Mouse (Mus musculus): ENCODE measurements around the gene Slc35e2. TPM values are rescaled to one million over a fixed set of nuclear protein-coding genes. Genes with fewer than 3 reads are reported as not detected.
"Not testable (repeated sequence)": the region's sequence is repeated elsewhere in the genome, so short reads cannot be mapped to it uniquely, and the experiment has no call there.

Gene Slc35e2
- 10 to 100 TPM; 41.5 to 42.5 TPM for total RNA-seq (2021)

- peak; percentile 83 to 99 for DNase-seq (ENCODE audit: extremely low spot score in 1 of 2, low spot score in 1 of 2)
These were observed at the start of gene Slc35e2 for GRCm38 (mm10) chr4:155601091-155601996. Gene Slc35e2 (plus strand): TSS chr4:155601416.

- no peak for DNase-seq (ENCODE audit: extremely low spot score in 1 of 2, low spot score in 1 of 2)
These were observed 48.2 kb upstream of the Slc35e2 start for GRCm38 (mm10) chr4:155552917-155553532.

GRCm38 (mm10) chr4:155554880-155555279 is 46.3 kb upstream of the Slc35e2 start:
- no peak for DNase-seq (ENCODE audit: extremely low spot score in 1 of 2, low spot score in 1 of 2)

- no peak for DNase-seq (ENCODE audit: extremely low spot score in 1 of 2, low spot score in 1 of 2)
These were observed 45.8 kb upstream of the Slc35e2 start for GRCm38 (mm10) chr4:155555464-155555863.

GRCm38 (mm10) chr4:155559454-155559853 is 41.8 kb upstream of the Slc35e2 start:
- no peak for DNase-seq (ENCODE audit: extremely low spot score in 1 of 2, low spot score in 1 of 2)

- DNase-seq (ENCODE audit: extremely low spot score in 1 of 2, low spot score in 1 of 2), result no peak
These were observed 40.3 kb upstream of the Slc35e2 start for GRCm38 (mm10) chr4:155560932-155561331.

GRCm38 (mm10) chr4:155561661-155562442 is 39.4 kb upstream of the Slc35e2 start, which contains the start of gene Nadk:
Gene Nadk (plus strand): TSS chr4:155562378.
- DNase-seq (ENCODE audit: extremely low spot score in 1 of 2, low spot score in 1 of 2), result no peak

- DNase-seq (ENCODE audit: extremely low spot score in 1 of 2, low spot score in 1 of 2), result peak; percentile 23 to 32
These were observed 38.4 kb upstream of the Slc35e2 start for GRCm38 (mm10) chr4:155562725-155563399.

GRCm38 (mm10) chr4:155563400-155564231 is 37.6 kb upstream of the Slc35e2 start:
- peak; percentile 77 to 89 for DNase-seq (ENCODE audit: extremely low spot score in 1 of 2, low spot score in 1 of 2)

GRCm38 (mm10) chr4:155564315-155565069 is 36.7 kb upstream of the Slc35e2 start:
- DNase-seq (ENCODE audit: extremely low spot score in 1 of 2, low spot score in 1 of 2), result no peak

GRCm38 (mm10) chr4:155566555-155566954 is 34.7 kb upstream of the Slc35e2 start:
- DNase-seq (ENCODE audit: extremely low spot score in 1 of 2, low spot score in 1 of 2), result no peak

GRCm38 (mm10) chr4:155568170-155568569 is 33.0 kb upstream of the Slc35e2 start:
- DNase-seq (ENCODE audit: extremely low spot score in 1 of 2, low spot score in 1 of 2), result peak in 1 of 2 experiments; percentile 33

GRCm38 (mm10) chr4:155568632-155569370 is 32.4 kb upstream of the Slc35e2 start:
- no peak for DNase-seq (ENCODE audit: extremely low spot score in 1 of 2, low spot score in 1 of 2)

GRCm38 (mm10) chr4:155569818-155570217 is 31.4 kb upstream of the Slc35e2 start:
- DNase-seq (ENCODE audit: extremely low spot score in 1 of 2, low spot score in 1 of 2), result no peak

GRCm38 (mm10) chr4:155570315-155570714 is 30.9 kb upstream of the Slc35e2 start:
- not testable (repeated sequence) for DNase-seq (ENCODE audit: extremely low spot score in 1 of 2, low spot score in 1 of 2)

GRCm38 (mm10) chr4:155571442-155571841 is 29.8 kb upstream of the Slc35e2 start:
- no peak for DNase-seq (ENCODE audit: extremely low spot score in 1 of 2, low spot score in 1 of 2)

- no peak for DNase-seq (ENCODE audit: extremely low spot score in 1 of 2, low spot score in 1 of 2)
These were observed 28.1 kb upstream of the Slc35e2 start for GRCm38 (mm10) chr4:155573155-155573554.

GRCm38 (mm10) chr4:155573876-155574275 is 27.3 kb upstream of the Slc35e2 start:
- DNase-seq (ENCODE audit: extremely low spot score in 1 of 2, low spot score in 1 of 2), result no peak
